Mouse (Mus musculus): ENCODE data around the gene Dok3. TPM values are rescaled to one million over a fixed set of nuclear protein-coding genes. Genes with fewer than 3 reads are reported as not detected.

Dok3 gene
- total and polyA plus RNA-seq, 3 experiments: 9.0 to 38.4 (median 30.3) TPM

- peak; percentile 62 for TF ChIP-seq MEF2A (IDR thresholded peaks at IDR 0.05; ENCODE audit: borderline replicate concordance, low read depth, low read length)
Observed at GRCm38 (mm10) chr13:55536194-55537175, 7.4 kb upstream of the Dok3 start, which contains the start of gene Ddx41 (continued).

GRCm38 (mm10) chr13:55535796-55536193, 6.7 kb upstream of the Dok3 start:
- DNase-seq (ENCODE audit: extremely low read depth): no peak
- Histone ChIP-seq H3K27ac (ENCODE audit: insufficient read depth, low read depth) (peak overlapping the region; percentile 53), H3K4me2 (ENCODE audit: insufficient read depth, low read depth, poor library complexity, severe bottlenecking) (peak overlapping the region; percentile 86), H3K9ac (ENCODE audit: insufficient read depth, low read depth) (peak overlapping the region; percentile 69), H3K79me2 (replicated peaks; ENCODE audit: control insufficient read depth, extremely low read depth, insufficient read depth, poor library complexity, severe bottlenecking) (peaks cover 14% of the 10 kb centered on the region), H3K9me3 (replicated peaks; ENCODE audit: low read length) (no peaks in the 10 kb centered on the region), H3K4me1 (ENCODE audit: control insufficient read depth in 1 of 2, insufficient read depth in 2 of 2) (peaks cover 13 to 37% of the 10 kb centered on the region in 2 experiments), H3K4me3 (replicated peaks in 1 of 3; ENCODE audit: low read depth in 2 of 3, low read length in 2 of 3, poor library complexity in 1 of 3) (peak overlapping the region; percentile 79 to 95 (median 89)), H3K27me3 (replicated peaks) (no peaks in the 10 kb centered on the region), H3K36me3 (replicated peaks in 1 of 2; ENCODE audit: control insufficient read depth in 1 of 2, insufficient read depth in 1 of 2, low read length in 1 of 2) (peaks cover 65 to 79% of the 10 kb centered on the region in 2 experiments)
- no peak for TF ChIP-seq POLR2A (IDR thresholded peaks at IDR 0.05; ENCODE audit: low read depth, low read length)
- in situ Hi-C loops (cut with MboI; ENCODE audit: low pct_ligation_motif_present, low pct_unique_long_range_greater_than_20kb, low sequenced_read_pairs): no loop called here
- dilution Hi-C loops (cut with MboI; ENCODE audit: extremely low pct_ligation_motif_present, extremely low pct_unique_long_range_greater_than_20kb, low sequenced_read_pairs): no loop called here

- TF ChIP-seq KAT2A (IDR thresholded peaks at IDR 0.05; ENCODE audit: insufficient replicate concordance, low read length): no peak
- TF ChIP-seq MAX (IDR thresholded peaks at IDR 0.05; ENCODE audit: low read length): no peak
- no peak for TF ChIP-seq ELF1 (IDR thresholded peaks at IDR 0.05; ENCODE audit: low read depth, low read length)
- no peak for TF ChIP-seq UBTF (IDR thresholded peaks at IDR 0.05; ENCODE audit: low read depth, low read length)
- TF ChIP-seq EP300 (IDR thresholded peaks at IDR 0.05; ENCODE audit: low read length): no peak
- TF ChIP-seq SIN3A (IDR thresholded peaks at IDR 0.05; ENCODE audit: low read length): no peak
- no peaks in the 10 kb centered on the region for H3K27me3 ChIP-seq (replicated peaks)
- dilution Hi-C loops (cut with MboI; ENCODE audit: extremely low pct_ligation_motif_present, extremely low pct_unique_long_range_greater_than_20kb, low sequenced_read_pairs) (no loop called here), in situ Hi-C loops (cut with MboI; ENCODE audit: low pct_ligation_motif_present, low pct_unique_long_range_greater_than_20kb, low sequenced_read_pairs) (no loop called here)
- H3K4me2 ChIP-seq (ENCODE audit: insufficient read depth, low read depth, poor library complexity, severe bottlenecking): peak overlapping the region; percentile 86
- no peak for DNase-seq (ENCODE audit: extremely low read depth)
- H3K79me2 ChIP-seq (replicated peaks; ENCODE audit: control insufficient read depth, extremely low read depth, insufficient read depth, poor library complexity, severe bottlenecking): peaks cover 14% of the 10 kb centered on the region
- H3K9me3 ChIP-seq (replicated peaks; ENCODE audit: low read length): no peaks in the 10 kb centered on the region
- peaks cover 66 to 79% of the 10 kb centered on the region in 2 experiments for H3K36me3 ChIP-seq (replicated peaks in 1 of 2; ENCODE audit: control insufficient read depth in 1 of 2, insufficient read depth in 1 of 2, low read length in 1 of 2)
- H3K27ac ChIP-seq (ENCODE audit: insufficient read depth, low read depth): no peak overlapping the region
- peaks cover 17 to 43% of the 10 kb centered on the region in 2 experiments for H3K4me1 ChIP-seq (ENCODE audit: control insufficient read depth in 1 of 2, insufficient read depth in 2 of 2)
- H3K9ac ChIP-seq (ENCODE audit: insufficient read depth, low read depth): peak overlapping the region; percentile 69; the same call in 1 of the 2 replicates
- peak overlapping the region; percentile 79 to 95 (median 89) for H3K4me3 ChIP-seq (replicated peaks in 1 of 3; ENCODE audit: low read depth in 2 of 3, low read length in 2 of 3, poor library complexity in 1 of 3)
Observed at GRCm38 (mm10) chr13:55535191-55535590, 6.1 kb upstream of the Dok3 start.

Data from CH12.LX (cell line).